Mouse (Mus musculus) hindbrain, embryonic 16.5 days (tissue): ENCODE data around the gene Stx18. TPM values are rescaled to one million over a fixed set of nuclear protein-coding genes. Genes with fewer than 3 reads are reported as not detected.

ENCODE experiments used
- ATAC-seq: fragments of 200-750 bp; cut with Nextera tagmentation; 2 replicates; pipeline ENCODE4 v1.8.0; 2017; ENCODE audit warnings: moderate TSS enrichment, moderate library complexity
- H3K27ac ChIP-seq: fragments of 300-500 bp; sonication (generic); 2 replicates; pipeline ENCODE4 v1.5.1; 2014; ENCODE audit warnings: low read depth, mild to moderate bottlenecking, control low read depth, low read length, moderate library complexity
- H3K27me3 ChIP-seq: fragments of 300-500 bp; sonication (generic); replicated peaks from 2 replicates; pipeline ENCODE4 v1.6.1; 2014; ENCODE audit warnings: low read length; ENCODE audit not compliant: control insufficient read depth, insufficient read depth
- H3K36me3 ChIP-seq: fragments of 300-500 bp; sonication (generic); 2 replicates; pipeline ENCODE4 v1.6.1; 2014; ENCODE audit warnings: mild to moderate bottlenecking, low read length, moderate library complexity, mixed read lengths; ENCODE audit not compliant: control insufficient read depth, insufficient read depth
- H3K4me1 ChIP-seq: fragments of 300-500 bp; sonication (generic); 2 replicates; pipeline ENCODE4 v1.6.1; 2014; ENCODE audit warnings: low read depth, low read length; ENCODE audit not compliant: control insufficient read depth, insufficient read depth
- H3K4me2 ChIP-seq: fragments of 300-500 bp; sonication (generic); 2 replicates; pipeline ENCODE4 v1.6.1; 2014; ENCODE audit warnings: mild to moderate bottlenecking, low read length, control low read depth, moderate library complexity
- H3K4me3 ChIP-seq: fragments of 300-500 bp; sonication (generic); 2 replicates; pipeline ENCODE4 v1.5.1; 2014; ENCODE audit warnings: mild to moderate bottlenecking, low read length, control low read depth, moderate library complexity
- H3K9ac ChIP-seq: fragments of 300-500 bp; sonication (generic); 2 replicates; pipeline ENCODE4 v1.6.1; 2014; ENCODE audit warnings: low read depth, mild to moderate bottlenecking, control low read depth, low read length, moderate library complexity
- H3K9me3 ChIP-seq: fragments of 300-500 bp; sonication (generic); 2 replicates; pipeline ENCODE4 v1.6.1; 2014; ENCODE audit warnings: mild to moderate bottlenecking, low read length, moderate library complexity; ENCODE audit not compliant: control insufficient read depth
- WGBS: fragments of 180-500 bp; shearing (Covaris S2); extraction: QIAGEN DNeasy Blood & Tissue Kit; methylation state at CpG from one replicate; pipeline ENCODE4 v1.1.7; 2014; 5-methylcytosine and 5-hydroxymethylcytosine counted together
- polyA plus RNA-seq: library from polyadenylated mRNA; unstranded; fragments of >200 nt; fragmentation: Nextera tagmentation; extraction: Ambion mirVana; gene quantifications from 2 replicates; pipeline ENCODE4 v1.2.1, GENCODE M21; 2015

Stx18 gene
- polyA plus RNA-seq, 1 experiment from 2014 or later = 38.5 TPM

DNA sequence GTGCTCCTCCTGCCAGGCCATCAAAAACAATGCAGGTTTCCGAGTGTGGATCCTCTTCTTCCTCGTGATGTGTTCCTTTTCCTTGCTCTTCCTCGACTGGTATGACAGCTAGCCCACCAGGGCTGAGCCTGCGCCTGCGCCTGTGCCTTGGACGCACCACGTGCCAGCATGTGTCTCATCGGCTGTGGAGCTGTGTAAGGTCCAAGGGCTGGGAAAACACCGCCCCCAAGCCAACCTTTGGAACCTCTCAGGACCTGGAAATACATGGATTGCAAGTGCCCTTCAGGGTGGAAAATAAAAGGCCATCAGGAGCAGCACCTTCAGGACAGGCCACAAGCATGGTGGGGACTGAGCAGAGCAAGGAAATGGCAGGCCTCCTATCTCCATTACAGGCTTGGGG, 97.7 kb downstream of the Stx18 start:
- Histone ChIP-seq H3K4me2 (no peak overlapping the region), H3K36me3 (peaks cover 44% of the 10 kb centered on the region), H3K4me1 (no peaks in the 10 kb centered on the region), H3K27me3 (no peaks in the 10 kb centered on the region), H3K9me3 (no peaks in the 10 kb centered on the region), H3K4me3 (no peak overlapping the region), H3K27ac (no peak overlapping the region), H3K9ac (no peak overlapping the region)
- WGBS = 96% methylated on average over 9 of the region's 9 CpGs
- 0 out of 2 replicates have a peak, but pooled peaks have one; percentile 32 for ATAC-seq

DNA sequence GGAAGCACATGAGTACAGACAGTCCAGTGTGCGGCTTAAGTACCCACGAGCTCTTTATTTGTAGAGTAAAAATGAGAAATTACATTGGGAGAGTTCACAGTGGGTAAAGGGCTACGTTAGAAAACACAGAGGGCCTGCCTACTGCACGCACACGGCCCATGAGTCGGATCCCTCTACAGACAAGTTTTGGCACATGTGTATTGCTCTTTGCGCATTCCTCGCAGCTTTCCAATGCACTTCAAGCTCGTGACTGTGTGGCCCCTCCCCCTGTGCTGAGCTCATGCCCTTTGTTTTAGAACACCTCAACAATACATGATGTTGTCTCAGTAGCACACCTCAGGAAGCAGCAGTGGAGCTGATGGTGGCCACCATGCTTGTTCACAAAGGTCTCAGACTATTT, 98.6 kb downstream of the Stx18 start:
- Histone ChIP-seq H3K4me2 (no peak overlapping the region), H3K27ac (no peak overlapping the region), H3K9me3 (no peaks in the 10 kb centered on the region), H3K4me3 (no peak overlapping the region), H3K36me3 (peaks cover 51% of the 10 kb centered on the region), H3K9ac (no peak overlapping the region), H3K4me1 (no peaks in the 10 kb centered on the region), H3K27me3 (no peaks in the 10 kb centered on the region)
- WGBS = 87% methylated on average over 9 of the region's 9 CpGs
- no peak for ATAC-seq

DNA sequence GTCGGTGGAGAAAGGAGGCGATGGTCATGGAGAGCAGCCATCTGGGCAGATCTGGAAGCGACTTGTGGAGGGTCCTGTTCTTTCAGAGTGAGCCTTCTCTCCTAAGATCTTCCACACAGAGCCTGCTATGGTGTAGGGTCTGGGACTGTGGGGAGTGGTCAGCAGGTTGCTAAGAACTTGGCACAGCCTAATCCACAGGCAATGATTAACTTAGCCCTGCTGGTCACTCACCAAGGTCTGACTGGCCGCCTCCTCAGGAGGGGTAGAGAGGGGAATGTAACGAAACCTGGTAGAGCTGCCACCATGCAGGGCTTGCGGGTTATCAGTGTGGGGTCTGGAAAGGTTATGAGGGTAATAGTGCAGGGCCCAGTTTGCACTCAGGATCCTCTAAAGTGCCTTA, 102.4 kb downstream of the Stx18 start:
- H3K27me3 ChIP-seq = no peaks in the 10 kb centered on the region
- no peak overlapping the region for H3K4me2 ChIP-seq
- no peak overlapping the region for H3K9ac ChIP-seq
- WGBS = 91% methylated on average over 6 of the region's 6 CpGs
- peaks cover 76% of the 10 kb centered on the region for H3K36me3 ChIP-seq
- H3K9me3 ChIP-seq = no peaks in the 10 kb centered on the region
- H3K4me1 ChIP-seq = no peaks in the 10 kb centered on the region
- H3K4me3 ChIP-seq = no peak overlapping the region
- H3K27ac ChIP-seq = no peak overlapping the region
- ATAC-seq = no peak

DNA sequence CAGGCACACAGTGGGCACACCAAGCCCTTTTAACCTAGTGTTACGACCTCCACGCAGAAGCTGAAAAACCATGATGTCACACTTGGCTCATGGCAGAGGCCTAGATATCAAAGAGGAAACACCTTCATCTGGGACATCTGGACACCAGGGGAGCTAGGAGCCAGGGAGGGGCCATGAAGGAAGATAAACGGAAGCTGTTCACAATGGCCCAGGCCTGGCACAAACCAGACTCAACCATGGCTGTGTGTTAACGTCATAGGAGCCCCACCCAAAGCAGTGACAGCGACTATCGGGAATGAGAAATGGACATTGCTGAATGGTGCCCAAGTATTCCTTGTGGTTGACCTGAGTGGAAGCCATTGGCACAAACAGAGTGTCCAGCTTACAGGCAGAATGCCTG, 108.0 kb downstream of the Stx18 start:
- peaks cover 58% of the 10 kb centered on the region for H3K36me3 ChIP-seq
- H3K4me3 ChIP-seq = no peak overlapping the region
- ATAC-seq = no peak
- no peaks in the 10 kb centered on the region for H3K27me3 ChIP-seq
- 88% methylated on average over 6 of the region's 6 CpGs for WGBS
- no peak overlapping the region for H3K9ac ChIP-seq
- no peak overlapping the region for H3K4me2 ChIP-seq
- H3K4me1 ChIP-seq = peaks cover 13% of the 10 kb centered on the region
- H3K9me3 ChIP-seq = no peaks in the 10 kb centered on the region
- H3K27ac ChIP-seq = no peak overlapping the region

DNA sequence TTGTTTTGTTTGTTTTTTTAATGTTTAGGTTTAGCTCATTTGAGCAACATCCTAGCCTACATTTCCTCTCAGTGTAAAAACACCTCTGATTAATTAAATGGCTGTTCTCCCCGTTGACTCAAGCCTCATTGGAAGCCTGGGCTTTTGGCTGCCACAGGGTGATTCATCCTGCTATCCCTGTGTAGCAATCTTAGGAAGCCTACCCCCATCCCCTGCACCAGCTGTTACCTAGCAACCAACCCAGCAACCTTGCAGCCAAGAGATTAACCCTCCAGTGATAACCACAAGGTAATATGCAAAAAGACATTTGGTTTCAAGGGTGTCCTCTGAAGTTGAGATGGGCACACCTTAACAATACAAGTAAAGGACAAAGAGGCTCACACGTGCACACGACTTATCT, 112.7 kb downstream of the Stx18 start:
- WGBS = 42% methylated on average over 3 of the region's 3 CpGs
- Histone ChIP-seq H3K4me3 (no peak overlapping the region), H3K9ac (no peak overlapping the region), H3K27ac (no peak overlapping the region), H3K4me1 (peaks cover 59% of the 10 kb centered on the region), H3K27me3 (no peaks in the 10 kb centered on the region), H3K36me3 (peaks cover 41% of the 10 kb centered on the region), H3K4me2 (peak overlapping the region; percentile 33), H3K9me3 (no peaks in the 10 kb centered on the region)
- peak; percentile 43; the same call in 1 of the 2 replicates for ATAC-seq

DNA sequence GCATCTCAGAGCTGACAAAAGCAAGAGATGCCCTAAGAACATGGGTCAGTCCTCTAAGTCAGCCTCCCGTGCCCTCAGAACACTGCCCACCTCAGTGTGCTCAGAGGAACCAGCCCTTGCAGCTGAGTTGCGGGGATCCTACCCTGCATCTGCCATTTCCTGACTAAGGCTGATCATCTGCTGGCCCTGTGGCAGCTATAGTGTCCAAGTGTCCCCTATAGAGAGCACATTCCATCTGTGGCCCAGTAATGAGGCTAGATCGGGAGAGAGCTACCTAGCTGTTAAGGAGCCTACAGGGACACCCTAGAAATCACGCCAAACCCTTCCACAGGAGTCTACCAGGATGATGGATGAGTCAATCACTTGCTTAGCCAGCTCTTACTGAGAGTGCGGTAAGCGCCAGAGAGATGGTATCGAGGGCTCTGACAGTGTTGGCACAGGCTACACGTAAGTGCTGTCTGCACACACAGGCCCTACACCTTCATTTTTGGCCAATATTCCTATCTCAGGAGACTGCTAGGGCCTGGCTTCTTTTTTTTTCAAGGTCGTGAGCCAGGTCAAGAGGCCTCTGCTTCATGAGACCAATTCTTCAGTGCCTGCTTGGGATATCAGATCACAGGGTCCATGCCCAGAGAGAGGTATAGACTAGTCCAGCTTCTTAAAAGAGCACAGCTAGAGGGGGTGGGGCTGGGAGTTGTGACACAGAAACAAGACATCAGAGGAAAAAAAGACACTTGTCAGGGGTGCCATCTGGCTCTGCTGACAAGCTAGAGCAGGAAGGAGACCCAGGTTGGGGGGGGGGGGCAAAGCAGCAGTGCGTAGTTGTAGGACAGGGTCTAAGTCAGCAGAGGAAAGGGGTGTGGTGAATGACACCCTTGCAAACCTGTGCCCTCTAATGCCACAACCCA, 113.9 kb downstream of the Stx18 start:
- H3K4me3 ChIP-seq = no peak overlapping the region
- H3K9ac ChIP-seq = 0 out of 2 replicates have a peak overlapping the region, but pooled peaks have one; percentile 8
- H3K4me2 ChIP-seq = peak overlapping the region; percentile 33
- H3K27me3 ChIP-seq = no peaks in the 10 kb centered on the region
- H3K27ac ChIP-seq = no peak overlapping the region
- peaks cover 38% of the 10 kb centered on the region for H3K36me3 ChIP-seq
- peaks cover 68% of the 10 kb centered on the region for H3K4me1 ChIP-seq
- peak; percentile 21; the same call in 1 of the 2 replicates for ATAC-seq
- 59% methylated on average over 10 of the region's 10 CpGs for WGBS
- no peaks in the 10 kb centered on the region for H3K9me3 ChIP-seq

DNA sequence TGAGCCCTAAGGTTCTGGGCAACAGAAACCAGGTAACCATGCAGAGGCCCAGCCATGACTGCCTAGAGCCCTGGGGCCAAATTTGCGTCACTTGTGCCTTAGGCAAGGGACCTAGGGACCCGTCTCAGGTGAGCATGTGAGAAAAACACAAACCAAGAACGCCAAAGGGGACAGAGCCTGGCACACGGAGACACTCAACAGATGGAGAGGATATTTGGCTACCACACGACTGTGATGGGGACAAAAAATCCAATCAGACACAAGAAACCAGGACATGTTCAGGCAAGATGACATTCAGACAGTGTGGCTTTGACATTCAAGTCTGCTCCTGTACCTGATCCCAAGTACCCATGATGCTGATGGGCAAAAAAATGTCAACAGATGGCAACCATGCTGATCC, 115.1 kb downstream of the Stx18 start:
- Histone ChIP-seq H3K4me3 (0 out of 2 replicates have a peak overlapping the region, but pooled peaks have one; percentile 7), H3K9me3 (no peaks in the 10 kb centered on the region), H3K36me3 (peaks cover 33% of the 10 kb centered on the region), H3K4me1 (peaks cover 68% of the 10 kb centered on the region), H3K27me3 (no peaks in the 10 kb centered on the region), H3K9ac (no peak overlapping the region), H3K27ac (no peak overlapping the region), H3K4me2 (peak overlapping the region; percentile 38)
- 63% methylated on average over 5 of the region's 5 CpGs for WGBS
- no peak for ATAC-seq

DNA sequence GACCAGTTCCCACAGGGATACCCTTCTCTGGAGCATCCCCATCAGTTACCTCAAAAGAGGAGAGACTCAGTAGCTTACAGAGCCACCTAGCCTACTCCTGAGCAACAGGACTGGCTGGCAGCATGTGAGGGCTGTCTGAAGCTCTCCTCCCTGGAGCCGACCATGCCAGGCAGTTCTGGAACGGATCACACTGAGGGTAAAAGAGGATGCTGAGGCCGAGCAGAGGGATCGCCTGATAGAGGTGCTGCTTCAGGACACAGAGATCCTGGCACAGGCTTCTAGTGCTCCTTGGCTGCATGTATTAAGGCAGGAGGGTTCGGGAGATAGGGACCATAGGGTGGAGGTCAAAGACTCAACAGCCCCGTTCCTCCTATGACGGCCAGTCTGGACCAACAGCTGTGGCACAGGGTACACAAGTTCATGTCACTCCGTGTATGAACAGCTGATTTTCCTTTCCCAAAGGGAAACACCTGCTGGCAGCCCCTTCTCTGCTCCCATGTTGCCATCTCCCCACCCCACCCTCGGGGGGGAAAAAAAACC, 119.0 kb downstream of the Stx18 start:
- Histone ChIP-seq H3K9ac (peak overlapping the region; percentile 98), H3K4me1 (peaks cover 52% of the 10 kb centered on the region), H3K4me2 (peak overlapping the region; percentile 63), H3K27me3 (no peaks in the 10 kb centered on the region), H3K36me3 (peaks cover 20% of the 10 kb centered on the region), H3K4me3 (peak overlapping the region; percentile 85), H3K27ac (peak overlapping the region; percentile 98), H3K9me3 (no peaks in the 10 kb centered on the region)
- ATAC-seq = no peak
- 34% methylated on average over 9 of the region's 9 CpGs for WGBS

DNA sequence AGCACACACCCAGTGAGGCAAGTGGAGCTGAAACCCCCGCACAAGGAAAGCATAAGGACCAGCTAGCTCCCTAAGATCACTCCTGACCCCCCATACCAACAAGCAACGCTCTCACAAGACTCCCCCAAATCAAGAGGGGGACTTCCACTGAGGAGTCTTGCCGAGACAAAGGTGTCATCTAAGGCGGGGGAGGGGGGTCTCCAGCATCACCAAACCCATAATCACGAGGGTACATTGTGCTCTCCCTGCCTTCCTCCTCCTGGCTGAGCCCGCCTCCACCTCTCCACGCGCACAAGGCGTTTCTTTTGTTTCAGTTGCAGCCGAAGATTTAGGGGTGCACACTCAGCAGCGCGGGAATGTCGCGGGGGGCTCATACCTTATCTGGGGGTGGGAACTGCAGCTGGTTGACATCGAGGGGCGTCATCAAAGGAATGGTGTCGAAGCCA, 120.0 kb downstream of the Stx18 start:
- Histone ChIP-seq H3K4me1 (peaks cover 42% of the 10 kb centered on the region), H3K4me2 (peak overlapping the region; percentile 63), H3K27me3 (no peaks in the 10 kb centered on the region), H3K9me3 (no peaks in the 10 kb centered on the region), H3K27ac (peak overlapping the region; percentile 98), H3K4me3 (peak overlapping the region; percentile 85), H3K9ac (peak overlapping the region; percentile 98), H3K36me3 (peaks cover 20% of the 10 kb centered on the region)
- ATAC-seq = peak; percentile 49
- 1% methylated on average over 17 of the region's 17 CpGs for WGBS
